Mouse (Mus musculus) olfactory bulb, adult 2 months (tissue): Measurements from ENCODE around the gene Eps15.

ENCODE experiments used
- CTCF ChIP-seq: fragments of 200-500 bp; IDR thresholded peaks from 2 replicates; pipeline ENCODE4 v1.5.1; 2012; ENCODE audit warnings: low read depth, mild to moderate bottlenecking, low read length, moderate library complexity; ENCODE audit not compliant: insufficient read depth
- POLR2A ChIP-seq: fragments of 200-500 bp; IDR thresholded peaks from 2 replicates; pipeline ENCODE4 v1.6.1; 2012; ENCODE audit warnings: mild to moderate bottlenecking, low read depth, low read length, moderate library complexity; ENCODE audit not compliant: insufficient read depth

GRCm38 (mm10) chr4:109393902-109394301, 113.8 kb downstream of the Eps15 start:
- TF ChIP-seq CTCF (no peak), POLR2A (no peak)
